Mouse (Mus musculus) kidney, embryonic 16.5 days (tissue): ENCODE measurements around the gene Pcif1. TPM values are rescaled to one million over a fixed set of nuclear protein-coding genes. Genes with fewer than 3 reads are reported as not detected.
"Not testable (repeated sequence)": the region's sequence is repeated elsewhere in the genome, so short reads cannot be mapped to it uniquely, and the experiment has no call there.

Source experiments
- ATAC-seq: fragments of 200-750 bp; cut with Nextera tagmentation; 2 replicates; pipeline ENCODE4 v1.8.0; 2017; ENCODE audit warnings: moderate TSS enrichment; ENCODE audit not compliant: low FRiP score, low TSS enrichment
- H3K27ac ChIP-seq: fragments of 300-500 bp; sonication (generic); 2 replicates; pipeline ENCODE4 v1.5.1; 2014; ENCODE audit warnings: low read length
- H3K27me3 ChIP-seq: fragments of 300-500 bp; sonication (generic); 2 replicates; pipeline ENCODE4 v1.6.1; 2014; ENCODE audit warnings: low read length, control low read depth, mixed read lengths; ENCODE audit not compliant: insufficient read depth
- H3K36me3 ChIP-seq: fragments of 300-500 bp; sonication (generic); 2 replicates; pipeline ENCODE4 v1.6.1; 2014; ENCODE audit warnings: low read length, control low read depth, mixed read lengths; ENCODE audit not compliant: insufficient read depth
- H3K4me1 ChIP-seq: fragments of 300-500 bp; sonication (generic); 2 replicates; pipeline ENCODE4 v1.6.1; 2014; ENCODE audit warnings: low read length, control low read depth, mixed read lengths; ENCODE audit not compliant: insufficient read depth
- H3K4me2 ChIP-seq: fragments of 300-500 bp; sonication (generic); replicated peaks from 2 replicates; pipeline ENCODE4 v1.6.1; 2014; ENCODE audit warnings: low read depth, low read length
- H3K4me3 ChIP-seq: fragments of 300-500 bp; sonication (generic); 2 replicates; pipeline ENCODE4 v1.5.1; 2014; ENCODE audit warnings: mild to moderate bottlenecking, low read length
- H3K9ac ChIP-seq: fragments of 300-500 bp; sonication (generic); replicated peaks from 2 replicates; pipeline ENCODE4 v1.6.1; 2014; ENCODE audit warnings: low read length
- H3K9me3 ChIP-seq: fragments of 300-500 bp; sonication (generic); 2 replicates; pipeline ENCODE4 v1.6.1; 2016; ENCODE audit warnings: low read length, control low read depth
- WGBS: fragments of 180-500 bp; shearing (Covaris S2); extraction: QIAGEN DNeasy Blood & Tissue Kit; methylation state at CpG from one replicate; pipeline ENCODE4 v1.1.7; 2014; 5-methylcytosine and 5-hydroxymethylcytosine counted together
- polyA plus RNA-seq: library from polyadenylated mRNA; unstranded; fragments of >200 nt; fragmentation: Nextera tagmentation; extraction: Ambion mirVana; gene quantifications from 2 replicates; pipeline ENCODE4 v1.2.1, GENCODE M21; 2015

Pcif1 gene
- polyA plus RNA-seq, 1 experiment from 2014 or later: 79.7 TPM

- H3K4me3 ChIP-seq, ATAC-seq: not testable (repeated sequence)
These were observed 23.5 kb upstream of the Pcif1 start for GRCm38 (mm10) chr2:164855572-164855971.

GRCm38 (mm10) chr2:164856309-164857100 lies 22.6 kb upstream of the Pcif1 start:
- H3K4me2 ChIP-seq: peak overlapping the region; percentile 94
- peak overlapping the region; percentile 51 for H3K4me3 ChIP-seq
- WGBS: 1% methylated on average over 42 of the region's 42 CpGs
- no peak overlapping the region for H3K27ac ChIP-seq
- peak; percentile 36 for ATAC-seq
- H3K36me3 ChIP-seq: no peaks in the 10 kb centered on the region
- H3K9me3 ChIP-seq: no peaks in the 10 kb centered on the region
- peak overlapping the region; percentile 62 for H3K9ac ChIP-seq
- H3K4me1 ChIP-seq: peaks cover 36% of the 10 kb centered on the region
- H3K27me3 ChIP-seq: peaks cover 22% of the 10 kb centered on the region

More at GRCm38 (mm10) chr2:164855572-164855971, 23.5 kb upstream of the Pcif1 start:
- H3K36me3 ChIP-seq, H3K9ac ChIP-seq, H3K27ac ChIP-seq, H3K9me3 ChIP-seq: not testable (repeated sequence)
- Histone ChIP-seq H3K4me2 (0 out of 2 replicates have a peak overlapping the region, but pooled peaks have one; percentile 94), H3K27me3 (peaks cover 22% of the 10 kb centered on the region), H3K4me1 (peaks cover 29% of the 10 kb centered on the region)
- WGBS: 82% methylated on average over 5 of the region's 5 CpGs

GRCm38 (mm10) chr2:164857101-164857821 lies 21.8 kb upstream of the Pcif1 start, which contains the start of gene Pltp:
Gene Pltp, minus strand, starts transcription at chr2:164857711.
- no peaks in the 10 kb centered on the region for H3K36me3 ChIP-seq
- H3K4me1 ChIP-seq: peaks cover 44% of the 10 kb centered on the region
- H3K27ac ChIP-seq: no peak within 1 kb of the TSS
- no peaks in the 10 kb centered on the region for H3K9me3 ChIP-seq
- ATAC-seq: peak; percentile 76
- peaks cover 22% of the 10 kb centered on the region for H3K27me3 ChIP-seq
- WGBS: under 1% methylated on average over 44 of the region's 47 CpGs
- H3K4me3 ChIP-seq: peak within 1 kb of the TSS; percentile 51
- peak within 1 kb of the TSS; percentile 94 for H3K4me2 ChIP-seq
- H3K9ac ChIP-seq: peak within 1 kb of the TSS; percentile 62

- Histone ChIP-seq H3K4me1 (peaks cover 51% of the 10 kb centered on the region), H3K4me3 (peak overlapping the region; percentile 51), H3K27me3 (peaks cover 22% of the 10 kb centered on the region), H3K9me3 (no peaks in the 10 kb centered on the region), H3K4me2 (peak overlapping the region; percentile 94), H3K9ac (peak overlapping the region; percentile 62), H3K36me3 (no peaks in the 10 kb centered on the region), H3K27ac (no peak overlapping the region)
- WGBS: 13% methylated on average over 19 of the region's 19 CpGs
- no peak for ATAC-seq
These were observed 21.1 kb upstream of the Pcif1 start for GRCm38 (mm10) chr2:164857842-164858553.

GRCm38 (mm10) chr2:164859155-164859554 lies 19.9 kb upstream of the Pcif1 start:
- Histone ChIP-seq H3K4me1 (peaks cover 51% of the 10 kb centered on the region), H3K27me3 (peaks cover 22% of the 10 kb centered on the region), H3K36me3 (no peaks in the 10 kb centered on the region), H3K9ac (no peak overlapping the region), H3K9me3 (no peaks in the 10 kb centered on the region), H3K27ac (0 out of 2 replicates have a peak overlapping the region, but pooled peaks have one; percentile 37), H3K4me3 (no peak overlapping the region), H3K4me2 (0 out of 2 replicates have a peak overlapping the region, but pooled peaks have one; percentile 14)
- 17% methylated on average over 2 of the region's 2 CpGs for WGBS
- ATAC-seq: no peak

- H3K9ac ChIP-seq: no peak overlapping the region
- H3K27me3 ChIP-seq: peaks cover 21% of the 10 kb centered on the region
- no peak for ATAC-seq
- no peaks in the 10 kb centered on the region for H3K9me3 ChIP-seq
- 0 out of 2 replicates have a peak overlapping the region, but pooled peaks have one; percentile 37 for H3K27ac ChIP-seq
- H3K4me1 ChIP-seq: peaks cover 51% of the 10 kb centered on the region
- H3K4me2 ChIP-seq: 0 out of 2 replicates have a peak overlapping the region, but pooled peaks have one; percentile 14
- H3K4me3 ChIP-seq: no peak overlapping the region
- H3K36me3 ChIP-seq: no peaks in the 10 kb centered on the region
- WGBS: 32% methylated on average over 9 of the region's 9 CpGs
These were observed 19.3 kb upstream of the Pcif1 start for GRCm38 (mm10) chr2:164859640-164860432.

GRCm38 (mm10) chr2:164861094-164861493 lies 18.0 kb upstream of the Pcif1 start:
- no peaks in the 10 kb centered on the region for H3K9me3 ChIP-seq
- no peak for ATAC-seq
- H3K4me3 ChIP-seq: no peak overlapping the region
- H3K27me3 ChIP-seq: peaks cover 17% of the 10 kb centered on the region
- peaks cover 51% of the 10 kb centered on the region for H3K4me1 ChIP-seq
- WGBS: 69% methylated on average over 4 of the region's 4 CpGs
- H3K4me2 ChIP-seq: no peak overlapping the region
- H3K36me3 ChIP-seq: no peaks in the 10 kb centered on the region
- H3K9ac ChIP-seq: no peak overlapping the region
- no peak overlapping the region for H3K27ac ChIP-seq

GRCm38 (mm10) chr2:164862179-164862861 lies 16.8 kb upstream of the Pcif1 start:
- H3K27ac ChIP-seq: peak overlapping the region; percentile 82
- no peaks in the 10 kb centered on the region for H3K36me3 ChIP-seq
- no peak overlapping the region; the same call in 1 of the 2 replicates for H3K4me2 ChIP-seq
- 18% methylated on average over 9 of the region's 9 CpGs for WGBS
- peaks cover 54% of the 10 kb centered on the region for H3K4me1 ChIP-seq
- no peaks in the 10 kb centered on the region for H3K9me3 ChIP-seq
- no peak overlapping the region for H3K9ac ChIP-seq
- ATAC-seq: peak; percentile 83
- H3K4me3 ChIP-seq: no peak overlapping the region
- H3K27me3 ChIP-seq: peaks cover 9% of the 10 kb centered on the region; the same call in 1 of the 2 replicates
